Mouse (Mus musculus) hindbrain, embryonic 16.5 days (tissue): ENCODE results near the gene H2afv. TPM values are rescaled to one million over a fixed set of nuclear protein-coding genes. Genes with fewer than 3 reads are reported as not detected.

Experiments
- ATAC-seq: fragments of 200-750 bp; cut with Nextera tagmentation; 2 replicates; pipeline ENCODE4 v1.8.0; 2017; ENCODE audit warnings: moderate TSS enrichment, moderate library complexity
- H3K27ac ChIP-seq: fragments of 300-500 bp; sonication (generic); 2 replicates; pipeline ENCODE4 v1.5.1; 2014; ENCODE audit warnings: low read depth, mild to moderate bottlenecking, control low read depth, low read length, moderate library complexity
- H3K27me3 ChIP-seq: fragments of 300-500 bp; sonication (generic); replicated peaks from 2 replicates; pipeline ENCODE4 v1.6.1; 2014; ENCODE audit warnings: low read length; ENCODE audit not compliant: control insufficient read depth, insufficient read depth
- H3K36me3 ChIP-seq: fragments of 300-500 bp; sonication (generic); 2 replicates; pipeline ENCODE4 v1.6.1; 2014; ENCODE audit warnings: mild to moderate bottlenecking, low read length, moderate library complexity, mixed read lengths; ENCODE audit not compliant: control insufficient read depth, insufficient read depth
- H3K4me1 ChIP-seq: fragments of 300-500 bp; sonication (generic); 2 replicates; pipeline ENCODE4 v1.6.1; 2014; ENCODE audit warnings: low read depth, low read length; ENCODE audit not compliant: control insufficient read depth, insufficient read depth
- H3K4me2 ChIP-seq: fragments of 300-500 bp; sonication (generic); 2 replicates; pipeline ENCODE4 v1.6.1; 2014; ENCODE audit warnings: mild to moderate bottlenecking, low read length, control low read depth, moderate library complexity
- H3K4me3 ChIP-seq: fragments of 300-500 bp; sonication (generic); 2 replicates; pipeline ENCODE4 v1.5.1; 2014; ENCODE audit warnings: mild to moderate bottlenecking, low read length, control low read depth, moderate library complexity
- H3K9ac ChIP-seq: fragments of 300-500 bp; sonication (generic); 2 replicates; pipeline ENCODE4 v1.6.1; 2014; ENCODE audit warnings: low read depth, mild to moderate bottlenecking, control low read depth, low read length, moderate library complexity
- H3K9me3 ChIP-seq: fragments of 300-500 bp; sonication (generic); 2 replicates; pipeline ENCODE4 v1.6.1; 2014; ENCODE audit warnings: mild to moderate bottlenecking, low read length, moderate library complexity; ENCODE audit not compliant: control insufficient read depth
- WGBS: fragments of 180-500 bp; shearing (Covaris S2); extraction: QIAGEN DNeasy Blood & Tissue Kit; methylation state at CpG from one replicate; pipeline ENCODE4 v1.1.7; 2014; 5-methylcytosine and 5-hydroxymethylcytosine counted together
- polyA plus RNA-seq: library from polyadenylated mRNA; unstranded; fragments of >200 nt; fragmentation: Nextera tagmentation; extraction: Ambion mirVana; gene quantifications from 2 replicates; pipeline ENCODE4 v1.2.1, GENCODE M21; 2015

H2afv gene
- polyA plus RNA-seq, 1 experiment from 2014 or later: 223 TPM

DNA sequence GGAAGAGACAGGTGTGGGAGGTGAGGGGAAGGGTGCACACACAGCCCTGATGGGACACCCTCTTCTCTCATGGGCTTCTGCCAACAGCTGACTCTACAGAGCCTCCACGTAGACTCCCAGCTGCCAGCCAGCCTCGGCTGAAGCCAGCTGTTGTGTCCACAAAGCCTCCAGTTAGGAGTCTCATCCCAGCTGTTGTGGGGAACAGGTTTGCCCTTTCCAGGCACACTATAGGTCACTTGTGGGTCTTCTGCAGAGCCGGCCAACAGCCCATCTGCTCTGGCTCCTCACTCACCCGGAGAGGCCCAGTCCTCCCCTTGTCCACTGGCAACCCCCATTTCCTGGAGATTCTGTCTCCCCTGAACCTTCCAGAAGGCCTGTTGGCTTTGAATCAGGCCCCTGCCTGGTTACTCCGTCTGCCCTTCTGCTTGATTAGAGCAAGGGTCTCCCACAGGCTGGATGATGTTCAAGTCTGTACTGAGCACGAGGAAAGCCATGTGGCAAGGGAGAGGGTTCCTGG is 37.5 kb upstream of the H2afv start:
- peak; percentile 71 for ATAC-seq
- Histone ChIP-seq H3K9ac (no peak overlapping the region), H3K4me2 (no peak overlapping the region), H3K27me3 (no peaks in the 10 kb centered on the region), H3K9me3 (no peaks in the 10 kb centered on the region), H3K4me1 (no peaks in the 10 kb centered on the region), H3K36me3 (no peaks in the 10 kb centered on the region), H3K27ac (no peak overlapping the region; the same call in 1 of the 2 replicates), H3K4me3 (no peak overlapping the region)
- 50% methylated on average over 6 of the region's 6 CpGs for WGBS

GRCm38 (mm10) chr11:6480681-6481405 is 36.6 kb upstream of the H2afv start:
- WGBS: 82% methylated on average over 13 of the region's 13 CpGs
- Histone ChIP-seq H3K4me3 (no peak overlapping the region), H3K4me1 (no peaks in the 10 kb centered on the region), H3K9ac (no peak overlapping the region), H3K27me3 (no peaks in the 10 kb centered on the region), H3K4me2 (no peak overlapping the region), H3K9me3 (no peaks in the 10 kb centered on the region), H3K36me3 (no peaks in the 10 kb centered on the region), H3K27ac (peak overlapping the region; percentile 29; the same call in 1 of the 2 replicates)
- ATAC-seq: no peak

DNA sequence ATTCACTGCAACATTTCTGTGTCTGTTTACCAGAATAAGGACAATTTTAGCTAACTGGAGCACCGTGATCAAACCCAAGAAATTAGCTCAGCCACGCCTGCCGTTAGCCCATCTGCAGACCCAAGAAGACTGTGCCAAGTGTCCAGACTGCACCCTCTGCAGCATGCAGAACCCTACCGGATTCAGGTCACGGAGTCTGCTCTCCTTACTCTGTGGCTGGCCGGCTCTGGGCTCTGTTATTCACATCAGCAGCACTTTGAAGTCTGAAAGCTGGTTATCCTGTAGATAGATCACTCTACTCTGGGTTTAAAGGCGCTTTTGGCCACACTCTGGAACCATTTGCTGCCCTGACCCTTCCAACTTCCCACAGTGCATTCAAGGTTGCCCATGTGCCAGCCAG is 35.9 kb upstream of the H2afv start:
- no peak overlapping the region for H3K4me3 ChIP-seq
- no peaks in the 10 kb centered on the region for H3K36me3 ChIP-seq
- no peak overlapping the region; the same call in 1 of the 2 replicates for H3K27ac ChIP-seq
- H3K4me1 ChIP-seq: no peaks in the 10 kb centered on the region
- no peak overlapping the region for H3K4me2 ChIP-seq
- ATAC-seq: no peak
- 58% methylated on average over 7 of the region's 7 CpGs for WGBS
- no peaks in the 10 kb centered on the region for H3K9me3 ChIP-seq
- no peak overlapping the region for H3K9ac ChIP-seq
- no peaks in the 10 kb centered on the region for H3K27me3 ChIP-seq

GRCm38 (mm10) chr11:6479231-6479630 is 35.0 kb upstream of the H2afv start:
- Histone ChIP-seq H3K9me3 (no peaks in the 10 kb centered on the region), H3K4me3 (no peak overlapping the region), H3K4me2 (no peak overlapping the region), H3K9ac (no peak overlapping the region), H3K27ac (no peak overlapping the region), H3K4me1 (peaks cover 2% of the 10 kb centered on the region), H3K36me3 (no peaks in the 10 kb centered on the region), H3K27me3 (no peaks in the 10 kb centered on the region)
- WGBS: 80% methylated on average over 2 of the region's 2 CpGs
- no peak for ATAC-seq

GRCm38 (mm10) chr11:6477350-6477749 is 33.1 kb upstream of the H2afv start:
- Histone ChIP-seq H3K4me2 (no peak overlapping the region), H3K9me3 (no peaks in the 10 kb centered on the region), H3K4me1 (peaks cover 16% of the 10 kb centered on the region), H3K9ac (no peak overlapping the region), H3K4me3 (no peak overlapping the region), H3K27me3 (no peaks in the 10 kb centered on the region), H3K36me3 (no peaks in the 10 kb centered on the region), H3K27ac (no peak overlapping the region)
- 84% methylated on average over 1 of the region's 1 CpGs for WGBS
- ATAC-seq: no peak

DNA sequence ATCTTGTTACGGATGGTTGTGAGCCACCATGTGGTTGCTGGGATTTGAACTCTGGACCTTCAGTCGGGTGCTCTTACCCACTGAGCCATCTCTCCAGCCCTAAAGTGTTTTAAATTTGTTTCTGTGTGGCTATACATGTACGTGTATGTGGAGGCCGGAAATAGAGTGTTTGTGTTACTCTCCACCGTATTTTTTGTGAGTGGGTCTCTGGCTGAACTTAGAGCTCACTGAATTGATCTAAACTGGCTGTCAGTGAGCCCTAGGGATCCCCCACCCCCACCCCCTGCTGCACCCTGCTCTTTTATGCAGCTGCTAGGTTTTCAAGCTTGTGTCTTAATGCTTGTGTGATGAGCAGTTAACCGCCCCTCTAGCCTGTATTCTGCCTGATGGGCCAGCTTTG is 32.6 kb upstream of the H2afv start:
- no peak overlapping the region for H3K4me2 ChIP-seq
- ATAC-seq: no peak

GRCm38 (mm10) chr11:6475867-6476484 is 31.7 kb upstream of the H2afv start, which contains the start of gene Purb:
Gene Purb (minus strand): TSS chr11:6475917.
- peaks cover 27% of the 10 kb centered on the region for H3K4me1 ChIP-seq
- H3K9me3 ChIP-seq: no peaks in the 10 kb centered on the region
- H3K27me3 ChIP-seq: no peaks in the 10 kb centered on the region
- no peaks in the 10 kb centered on the region for H3K36me3 ChIP-seq
- H3K27ac ChIP-seq: peak within 1 kb of the TSS; percentile 97
- under 1% methylated on average over 49 of the region's 76 CpGs for WGBS
- H3K4me3 ChIP-seq: peak within 1 kb of the TSS; percentile 93
- H3K4me2 ChIP-seq: peak within 1 kb of the TSS; percentile 82
- peak; percentile 96 for ATAC-seq
- H3K9ac ChIP-seq: peak within 1 kb of the TSS; percentile 87

More for the DNA sequence above, 32.6 kb upstream of the H2afv start:
- 74% methylated on average over 6 of the region's 6 CpGs for WGBS
- H3K4me3 ChIP-seq: no peak overlapping the region
- H3K27me3 ChIP-seq: no peaks in the 10 kb centered on the region
- no peak overlapping the region for H3K9ac ChIP-seq
- no peaks in the 10 kb centered on the region for H3K36me3 ChIP-seq
- H3K4me1 ChIP-seq: peaks cover 19% of the 10 kb centered on the region
- H3K27ac ChIP-seq: no peak overlapping the region
- no peaks in the 10 kb centered on the region for H3K9me3 ChIP-seq

DNA sequence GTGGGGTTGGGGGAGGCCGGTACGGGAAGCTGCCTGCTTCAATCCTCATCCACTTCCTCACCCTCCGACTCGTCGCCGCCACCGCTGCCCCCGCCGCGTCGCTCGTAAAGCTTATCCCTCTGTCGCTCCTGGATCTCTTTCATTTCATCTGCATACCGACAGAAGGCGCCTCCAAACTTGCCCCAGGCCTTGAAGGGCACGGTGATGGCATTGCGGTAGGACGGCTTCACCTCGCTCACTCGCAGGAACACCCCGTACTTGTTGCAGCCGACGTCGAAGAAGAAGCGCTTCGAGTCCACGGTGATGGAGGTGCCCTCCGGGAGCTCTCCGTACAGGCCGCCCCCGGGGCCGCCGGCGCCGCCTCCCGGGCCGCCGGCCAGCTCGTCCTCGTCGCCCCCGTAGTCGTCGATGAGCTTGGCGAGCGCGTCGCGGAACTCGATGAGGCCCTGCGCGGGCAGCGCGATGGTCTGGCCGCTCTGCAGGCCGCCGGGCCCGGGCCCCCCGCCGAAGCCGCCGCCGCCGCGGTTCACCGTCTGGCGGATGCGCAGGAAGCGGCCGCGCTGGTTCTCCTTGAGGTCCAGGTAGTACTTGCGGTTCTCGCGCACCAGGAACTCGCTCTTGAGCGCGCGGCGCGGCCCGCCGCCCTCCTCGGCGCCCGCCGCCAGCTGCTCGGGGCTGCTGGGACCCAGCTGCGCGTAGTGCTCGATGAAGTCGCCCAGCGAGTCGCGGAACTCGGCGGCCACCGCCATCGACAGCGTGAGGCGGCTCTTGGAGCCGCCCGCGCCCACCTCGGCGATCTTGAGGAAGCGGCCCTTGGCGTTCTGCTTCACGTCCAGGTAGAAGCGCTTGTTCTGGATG is 30.9 kb upstream of the H2afv start:
- Histone ChIP-seq H3K27ac (peak overlapping the region; percentile 97), H3K4me2 (peak overlapping the region; percentile 82), H3K9ac (peak overlapping the region; percentile 87), H3K36me3 (no peaks in the 10 kb centered on the region), H3K4me1 (peaks cover 34% of the 10 kb centered on the region), H3K27me3 (no peaks in the 10 kb centered on the region), H3K9me3 (no peaks in the 10 kb centered on the region), H3K4me3 (peak overlapping the region; percentile 93)
- peak; percentile 28 for ATAC-seq
- under 1% methylated on average over 85 of the region's 109 CpGs for WGBS
